Mouse (Mus musculus) heart, embryonic 12.5 days (tissue): ENCODE data around the gene Insm1. TPM values are rescaled to one million over a fixed set of nuclear protein-coding genes. Genes with fewer than 3 reads are reported as not detected.

ENCODE experiments used
- ATAC-seq: fragments of 200-750 bp; cut with Nextera tagmentation; 2 replicates; pipeline ENCODE4 v1.8.0; 2017; ENCODE audit warnings: moderate TSS enrichment, moderate library complexity; ENCODE audit not compliant: insufficient number of reproducible peaks, low FRiP score
- H3K27ac ChIP-seq: fragments of 300-500 bp; sonication (generic); 2 replicates; pipeline ENCODE4 v1.5.1; 2016; ENCODE audit warnings: mild to moderate bottlenecking, moderate library complexity; ENCODE audit not compliant: poor library complexity, severe bottlenecking
- H3K27me3 ChIP-seq: fragments of 300-500 bp; sonication (generic); replicated peaks from 2 replicates; pipeline ENCODE4 v1.6.1; 2016; ENCODE audit warnings: mild to moderate bottlenecking, moderate library complexity
- H3K36me3 ChIP-seq: fragments of 300-500 bp; sonication (generic); 2 replicates; pipeline ENCODE4 v1.6.1; 2016; ENCODE audit warnings: mild to moderate bottlenecking, moderate library complexity
- H3K4me1 ChIP-seq: fragments of 300-500 bp; sonication (generic); replicated peaks from 2 replicates; pipeline ENCODE4 v1.6.1; 2016; ENCODE audit warnings: mild to moderate bottlenecking
- H3K4me2 ChIP-seq: fragments of 300-500 bp; sonication (generic); 2 replicates; pipeline ENCODE4 v1.6.1; 2016; ENCODE audit warnings: mild to moderate bottlenecking, moderate library complexity
- H3K4me3 ChIP-seq: fragments of 300-500 bp; sonication (generic); 2 replicates; pipeline ENCODE4 v1.5.1; 2016; ENCODE audit warnings: mild to moderate bottlenecking
- H3K9ac ChIP-seq: fragments of 300-500 bp; sonication (generic); 2 replicates; pipeline ENCODE4 v1.6.1; 2016; ENCODE audit warnings: mild to moderate bottlenecking, moderate library complexity
- H3K9me3 ChIP-seq: fragments of 300-500 bp; sonication (generic); replicated peaks from 2 replicates; pipeline ENCODE4 v1.6.1; 2016; ENCODE audit warnings: mild to moderate bottlenecking, moderate library complexity
- WGBS: fragments of 180-500 bp; shearing (Covaris S2); methylation state at CpG from one replicate; pipeline ENCODE4 v1.1.7; 2016; 5-methylcytosine and 5-hydroxymethylcytosine counted together
- polyA plus RNA-seq: library from polyadenylated mRNA; unstranded; fragments of >200 nt; fragmentation: Nextera tagmentation; extraction: Ambion mirVana; gene quantifications from 2 replicates; pipeline ENCODE4 v1.2.1, GENCODE M21; 2016

The Insm1 gene
- polyA plus RNA-seq, 1 experiment from 2014 or later: not detected

- Histone ChIP-seq H3K27me3 (no peaks in the 10 kb centered on the region), H3K27ac (no peak overlapping the region), H3K4me3 (no peak overlapping the region), H3K4me1 (0 out of 2 replicates have a peak, but pooled peaks cover 10% of the 10 kb centered on the region), H3K36me3 (peaks cover 4% of the 10 kb centered on the region; the same call in 1 of the 2 replicates), H3K4me2 (no peak overlapping the region), H3K9me3 (no peaks in the 10 kb centered on the region), H3K9ac (no peak overlapping the region)
- ATAC-seq: no peak
- 72% methylated on average over 3 of the region's 3 CpGs for WGBS
Measured at GRCm38 (mm10) chr2:146266539-146266938, 44.8 kb downstream of the Insm1 start.
